Mouse (Mus musculus): ENCODE data around the gene Kansl1.

Kansl1 gene

GRCm38 (mm10) chr11:104439703-104440102, 29.0 kb downstream of the Kansl1 start:
- peak; percentile 27 for DNase-seq (ENCODE audit: low read depth, low spot score)

GRCm38 (mm10) chr11:104438450-104438849, 30.2 kb downstream of the Kansl1 start:
- no peak for DNase-seq (ENCODE audit: low read depth, low spot score)

GRCm38 (mm10) chr11:104436394-104436954, 32.2 kb downstream of the Kansl1 start:
- no peak for DNase-seq (ENCODE audit: low read depth, low spot score)

- no peak for DNase-seq (ENCODE audit: low read depth, low spot score)
Measured at GRCm38 (mm10) chr11:104435753-104436152, 32.9 kb downstream of the Kansl1 start.

GRCm38 (mm10) chr11:104435141-104435540, 33.5 kb downstream of the Kansl1 start:
- peak; percentile 56 for DNase-seq (ENCODE audit: low read depth, low spot score)

- no peak for DNase-seq (ENCODE audit: low read depth, low spot score)
Measured at GRCm38 (mm10) chr11:104432251-104432650, 36.4 kb downstream of the Kansl1 start.

GRCm38 (mm10) chr11:104431807-104432206, 36.9 kb downstream of the Kansl1 start:
- no peak for DNase-seq (ENCODE audit: low read depth, low spot score)

GRCm38 (mm10) chr11:104424727-104425416, 43.8 kb downstream of the Kansl1 start:
- DNase-seq (ENCODE audit: low read depth, low spot score): no peak

GRCm38 (mm10) chr11:104412254-104412653, 56.4 kb downstream of the Kansl1 start:
- peak; percentile 71 for DNase-seq (ENCODE audit: low read depth, low spot score)

GRCm38 (mm10) chr11:104407391-104407790, 61.3 kb downstream of the Kansl1 start:
- no peak for DNase-seq (ENCODE audit: low read depth, low spot score)

- no peak for DNase-seq (ENCODE audit: low read depth, low spot score)
Measured at GRCm38 (mm10) chr11:104400961-104401360, 67.7 kb downstream of the Kansl1 start.

- DNase-seq (ENCODE audit: low read depth, low spot score): peak; percentile 48
Measured at GRCm38 (mm10) chr11:104399459-104400216, 69.0 kb downstream of the Kansl1 start.

- DNase-seq (ENCODE audit: low read depth, low spot score): no peak
Measured at GRCm38 (mm10) chr11:104395648-104396047, 73.0 kb downstream of the Kansl1 start.

- no peak for DNase-seq (ENCODE audit: low read depth, low spot score)
Measured at GRCm38 (mm10) chr11:104393196-104393595, 75.5 kb downstream of the Kansl1 start.

- no peak for DNase-seq (ENCODE audit: low read depth, low spot score)
Measured at GRCm38 (mm10) chr11:104392153-104392552, 76.5 kb downstream of the Kansl1 start.

- DNase-seq (ENCODE audit: low read depth, low spot score): no peak
Measured at GRCm38 (mm10) chr11:104387284-104387683, 81.4 kb downstream of the Kansl1 start.

- DNase-seq (ENCODE audit: low read depth, low spot score): no peak
Measured at GRCm38 (mm10) chr11:104386595-104386994, 82.1 kb downstream of the Kansl1 start.

GRCm38 (mm10) chr11:104383167-104383810, 85.4 kb downstream of the Kansl1 start:
- peak; percentile 28 for DNase-seq (ENCODE audit: low read depth, low spot score)

- no peak for DNase-seq (ENCODE audit: low read depth, low spot score)
Measured at GRCm38 (mm10) chr11:104381887-104382286, 86.8 kb downstream of the Kansl1 start.

GRCm38 (mm10) chr11:104379635-104380034, 89.0 kb downstream of the Kansl1 start:
- peak; percentile 48 for DNase-seq (ENCODE audit: low read depth, low spot score)

GRCm38 (mm10) chr11:104376291-104376690, 92.4 kb downstream of the Kansl1 start:
- no peak for DNase-seq (ENCODE audit: low read depth, low spot score)

Data from 3T3-L1 (cell line).